Mouse (Mus musculus): ENCODE measurements around the gene Kat2b.

DNA sequence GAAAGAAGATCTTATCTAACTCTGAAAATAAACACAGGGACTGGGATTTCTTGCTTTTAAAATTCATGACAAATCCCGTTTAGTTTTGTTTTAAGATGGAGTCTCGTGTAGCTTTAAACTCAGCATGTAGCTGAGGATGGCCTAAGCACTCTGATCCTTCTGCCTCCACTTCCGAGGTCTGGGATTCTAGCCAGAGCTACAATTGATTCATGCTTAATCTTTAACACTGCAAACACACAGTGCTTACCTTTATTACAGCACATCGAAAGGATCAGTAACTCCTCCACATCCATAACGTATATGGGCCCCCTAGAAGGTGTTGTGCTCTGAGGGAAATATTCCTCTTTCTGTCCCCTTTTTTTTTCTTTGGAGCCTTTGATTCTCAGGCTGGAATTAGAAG, 61.5 kb downstream of the Kat2b start:
- TF ChIP-seq ZC3H11A (IDR thresholded peaks at IDR 0.05; ENCODE audit: borderline replicate concordance, low read depth, low read length), result no peak
- no peak for TF ChIP-seq MAFK (IDR thresholded peaks at IDR 0.05; ENCODE audit: insufficient read depth, low read depth, low read length)
- TF ChIP-seq ZNF384 (IDR thresholded peaks at IDR 0.05; ENCODE audit: low read depth, low read length), result no peak
- no peak for TF ChIP-seq CHD2 (IDR thresholded peaks at IDR 0.05; ENCODE audit: low read depth, low read length)
- TF ChIP-seq HCFC1 (IDR thresholded peaks at IDR 0.05; ENCODE audit: borderline replicate concordance, insufficient read depth, low read length), result no peak
